Mouse (Mus musculus) MEL-GATA-1-ER (cell line): Measurements from ENCODE around the gene Nepro.
A peak's percentile ranks its signal among the peaks of the same experiment; 100 is the strongest.

Source experiments
- DNase-seq: peaks from one replicate; pipeline ENCODE4 v3.0.0-alpha.2; 2012; ENCODE audit warnings: low read depth; ENCODE audit errors: extremely low read depth

Nepro gene

GRCm38 (mm10) chr16:44702272-44702671 lies 21.8 kb upstream of the Nepro start:
- DNase-seq: peak; percentile 87

GRCm38 (mm10) chr16:44703458-44703857 lies 20.6 kb upstream of the Nepro start:
- DNase-seq: no peak

- no peak for DNase-seq
Observed at GRCm38 (mm10) chr16:44716305-44717140, 7.6 kb upstream of the Nepro start.

GRCm38 (mm10) chr16:44717141-44717634 lies 6.9 kb upstream of the Nepro start:
- DNase-seq: no peak

- no peak for DNase-seq
Observed at GRCm38 (mm10) chr16:44717838-44718237, 6.3 kb upstream of the Nepro start.

GRCm38 (mm10) chr16:44719349-44719748 lies 4.8 kb upstream of the Nepro start:
- no peak for DNase-seq

- peak; percentile 45 for DNase-seq
Observed at GRCm38 (mm10) chr16:44720518-44720917, 3.6 kb upstream of the Nepro start.

GRCm38 (mm10) chr16:44722666-44723065 lies 1.4 kb upstream of the Nepro start:
- no peak for DNase-seq

- DNase-seq: peak; percentile 34
Observed at GRCm38 (mm10) chr16:44724847-44725246, 746 bp downstream of the Nepro start.

- DNase-seq: peak; percentile 75
Observed at GRCm38 (mm10) chr16:44725286-44726223, 1.5 kb downstream of the Nepro start.

- DNase-seq: peak; percentile 37
Observed at GRCm38 (mm10) chr16:44727525-44727924, 3.4 kb downstream of the Nepro start.

- DNase-seq: no peak
Observed at GRCm38 (mm10) chr16:44734059-44734458, 10.0 kb downstream of the Nepro start.

GRCm38 (mm10) chr16:44735676-44736075 lies 11.6 kb downstream of the Nepro start:
- no peak for DNase-seq

- DNase-seq: no peak
Observed at GRCm38 (mm10) chr16:44736118-44736517, 12.0 kb downstream of the Nepro start.

- no peak for DNase-seq
Observed at GRCm38 (mm10) chr16:44742753-44743152, 18.7 kb downstream of the Nepro start.

- DNase-seq: peak; percentile 12
Observed at GRCm38 (mm10) chr16:44745471-44745865, 21.4 kb downstream of the Nepro start.

GRCm38 (mm10) chr16:44745866-44746562 lies 21.9 kb downstream of the Nepro start, which contains the start of gene Gtpbp8:
TSS of gene Gtpbp8 (minus strand) at chr16:44746363.
- peak; percentile 80 for DNase-seq

GRCm38 (mm10) chr16:44748007-44748406 lies 23.9 kb downstream of the Nepro start:
- no peak for DNase-seq

- DNase-seq: no peak
Observed at GRCm38 (mm10) chr16:44757700-44758099, 33.6 kb downstream of the Nepro start.

GRCm38 (mm10) chr16:44761811-44762210 lies 37.7 kb downstream of the Nepro start:
- DNase-seq: no peak
